Mouse (Mus musculus): ENCODE data around the gene Nrp2.

DNA sequence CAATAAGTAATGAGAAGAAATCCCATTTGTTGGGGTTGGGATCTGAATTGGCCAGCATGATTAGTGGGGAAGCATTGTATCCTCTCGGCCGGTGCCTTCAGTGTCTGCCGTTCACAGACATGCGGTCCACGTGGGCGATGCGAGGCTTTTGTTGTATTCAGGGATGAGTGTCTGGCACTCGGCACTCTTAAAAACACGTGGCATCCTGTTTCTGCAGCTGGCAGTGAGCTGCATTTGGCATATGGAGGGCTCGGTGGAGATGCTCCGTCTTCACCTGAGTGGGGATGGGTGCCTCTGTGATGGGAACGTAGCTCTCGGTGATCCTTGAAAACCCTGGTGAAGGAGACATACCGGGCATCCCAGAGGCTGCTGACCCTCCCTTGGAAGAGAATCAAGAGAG is 46.6 kb downstream of the Nrp2 start:
- TF ChIP-seq EP300 (IDR thresholded peaks at IDR 0.05; ENCODE audit: low read depth) = no peak
- TF ChIP-seq CTCF (IDR thresholded peaks at IDR 0.05; ENCODE audit: low read depth) = no peak

All from heart, postnatal 0 days (tissue).